Mouse (Mus musculus): ENCODE measurements around the gene Zfyve9. TPM values are rescaled to one million over a fixed set of nuclear protein-coding genes. Genes with fewer than 3 reads are reported as not detected.

Zfyve9 gene
- polyA plus RNA-seq, 1 experiment from 2014 or later = 6.3 TPM

- Histone ChIP-seq H3K4me1 (no peaks in the 10 kb centered on the region), H3K4me3 (no peak overlapping the region), H3K9me3 (no peaks in the 10 kb centered on the region), H3K27ac (no peak overlapping the region), H3K9ac (no peak overlapping the region), H3K36me3 (peaks cover 95% of the 10 kb centered on the region), H3K4me2 (no peak overlapping the region), H3K27me3 (no peaks in the 10 kb centered on the region)
- no peak for ATAC-seq (ENCODE audit: insufficient number of reproducible peaks, low FRiP score, low TSS enrichment, low read depth)
- 93% methylated on average over 9 of the region's 9 CpGs for WGBS
Observed at GRCm38 (mm10) chr4:108630096-108630495, 150.5 kb downstream of the Zfyve9 start.

- 92% methylated on average over 7 of the region's 7 CpGs for WGBS
- Histone ChIP-seq H3K4me2 (no peak overlapping the region), H3K9me3 (no peaks in the 10 kb centered on the region), H3K27ac (no peak overlapping the region), H3K36me3 (peaks cover 95% of the 10 kb centered on the region), H3K4me1 (no peaks in the 10 kb centered on the region), H3K27me3 (no peaks in the 10 kb centered on the region), H3K4me3 (no peak overlapping the region), H3K9ac (no peak overlapping the region)
- no peak for ATAC-seq (ENCODE audit: insufficient number of reproducible peaks, low FRiP score, low TSS enrichment, low read depth)
Observed at GRCm38 (mm10) chr4:108629363-108629880, 151.2 kb downstream of the Zfyve9 start.

- Histone ChIP-seq H3K9ac (no peak overlapping the region), H3K4me3 (no peak overlapping the region), H3K27ac (no peak overlapping the region), H3K9me3 (no peaks in the 10 kb centered on the region), H3K4me1 (no peaks in the 10 kb centered on the region), H3K4me2 (no peak overlapping the region), H3K36me3 (peaks cover 79% of the 10 kb centered on the region), H3K27me3 (no peaks in the 10 kb centered on the region)
- 79% methylated on average over 5 of the region's 5 CpGs for WGBS
- ATAC-seq (ENCODE audit: insufficient number of reproducible peaks, low FRiP score, low TSS enrichment, low read depth) = no peak
Observed at GRCm38 (mm10) chr4:108627066-108627465, 153.5 kb downstream of the Zfyve9 start.

- Histone ChIP-seq H3K27ac (no peak overlapping the region), H3K4me2 (no peak overlapping the region), H3K4me1 (peaks cover 16% of the 10 kb centered on the region), H3K9me3 (no peaks in the 10 kb centered on the region), H3K9ac (no peak overlapping the region), H3K36me3 (peaks cover 25% of the 10 kb centered on the region), H3K27me3 (no peaks in the 10 kb centered on the region), H3K4me3 (no peak overlapping the region)
- 96% methylated on average over 6 of the region's 6 CpGs for WGBS
- no peak for ATAC-seq (ENCODE audit: insufficient number of reproducible peaks, low FRiP score, low TSS enrichment, low read depth)
Observed at GRCm38 (mm10) chr4:108621504-108621903, 159.1 kb downstream of the Zfyve9 start.

GRCm38 (mm10) chr4:108620536-108620935 lies 160.1 kb downstream of the Zfyve9 start:
- WGBS = 14% methylated on average over 8 of the region's 8 CpGs
- H3K4me2 ChIP-seq = peak overlapping the region; percentile 82
- peak overlapping the region; percentile 85 for H3K4me3 ChIP-seq
- no peak for ATAC-seq (ENCODE audit: insufficient number of reproducible peaks, low FRiP score, low TSS enrichment, low read depth)
- peaks cover 15% of the 10 kb centered on the region for H3K36me3 ChIP-seq
- no peaks in the 10 kb centered on the region for H3K27me3 ChIP-seq
- no peaks in the 10 kb centered on the region for H3K9me3 ChIP-seq
- H3K4me1 ChIP-seq = peaks cover 16% of the 10 kb centered on the region
- H3K9ac ChIP-seq = peak overlapping the region; percentile 97
- peak overlapping the region; percentile 96 for H3K27ac ChIP-seq

GRCm38 (mm10) chr4:108619587-108620341 lies 160.8 kb downstream of the Zfyve9 start, which contains the start of gene Cc2d1b:
TSS of gene Cc2d1b (plus strand) at chr4:108619940.
- under 1% methylated on average over 78 of the region's 86 CpGs for WGBS
- H3K4me3 ChIP-seq = peak within 1 kb of the TSS; percentile 85
- H3K27me3 ChIP-seq = no peaks in the 10 kb centered on the region
- H3K9ac ChIP-seq = peak within 1 kb of the TSS; percentile 97
- ATAC-seq (ENCODE audit: insufficient number of reproducible peaks, low FRiP score, low TSS enrichment, low read depth) = peak; percentile 94
- H3K9me3 ChIP-seq = no peaks in the 10 kb centered on the region
- H3K27ac ChIP-seq = peak within 1 kb of the TSS; percentile 96
- peak within 1 kb of the TSS; percentile 82 for H3K4me2 ChIP-seq
- H3K4me1 ChIP-seq = peaks cover 16% of the 10 kb centered on the region
- peaks cover 10% of the 10 kb centered on the region for H3K36me3 ChIP-seq

GRCm38 (mm10) chr4:108619165-108619564 lies 161.4 kb downstream of the Zfyve9 start:
- peaks cover 16% of the 10 kb centered on the region for H3K4me1 ChIP-seq
- H3K9ac ChIP-seq = peak overlapping the region; percentile 97
- H3K36me3 ChIP-seq = peaks cover 4% of the 10 kb centered on the region
- no peaks in the 10 kb centered on the region for H3K27me3 ChIP-seq
- ATAC-seq (ENCODE audit: insufficient number of reproducible peaks, low FRiP score, low TSS enrichment, low read depth) = no peak; the same call in 1 of the 2 replicates
- peak overlapping the region; percentile 82 for H3K4me2 ChIP-seq
- H3K9me3 ChIP-seq = no peaks in the 10 kb centered on the region
- WGBS = 2% methylated on average over 10 of the region's 10 CpGs
- H3K4me3 ChIP-seq = peak overlapping the region; percentile 85
- peak overlapping the region; percentile 96 for H3K27ac ChIP-seq

- no peaks in the 10 kb centered on the region for H3K9me3 ChIP-seq
- H3K4me3 ChIP-seq = peak overlapping the region; percentile 85
- H3K4me2 ChIP-seq = 0 out of 2 replicates have a peak overlapping the region, but pooled peaks have one; percentile 82
- no peak overlapping the region for H3K9ac ChIP-seq
- ATAC-seq (ENCODE audit: insufficient number of reproducible peaks, low FRiP score, low TSS enrichment, low read depth) = no peak
- H3K4me1 ChIP-seq = peaks cover 16% of the 10 kb centered on the region
- peak overlapping the region; percentile 96 for H3K27ac ChIP-seq
- H3K36me3 ChIP-seq = 0 out of 2 replicates have a peak, but pooled peaks cover 3% of the 10 kb centered on the region
- no peaks in the 10 kb centered on the region for H3K27me3 ChIP-seq
- 66% methylated on average over 4 of the region's 4 CpGs for WGBS
Observed at GRCm38 (mm10) chr4:108618586-108618985, 162.0 kb downstream of the Zfyve9 start.

GRCm38 (mm10) chr4:108610935-108611334 lies 169.7 kb downstream of the Zfyve9 start:
- no peak overlapping the region for H3K9ac ChIP-seq
- H3K4me3 ChIP-seq = no peak overlapping the region
- no peak for ATAC-seq (ENCODE audit: insufficient number of reproducible peaks, low FRiP score, low TSS enrichment, low read depth)
- H3K4me2 ChIP-seq = no peak overlapping the region
- H3K4me1 ChIP-seq = no peaks in the 10 kb centered on the region
- no peak overlapping the region for H3K27ac ChIP-seq
- no peaks in the 10 kb centered on the region for H3K9me3 ChIP-seq
- no peaks in the 10 kb centered on the region for H3K27me3 ChIP-seq
- H3K36me3 ChIP-seq = peaks cover 9% of the 10 kb centered on the region; the same call in 1 of the 2 replicates
- 90% methylated on average over 5 of the region's 5 CpGs for WGBS

GRCm38 (mm10) chr4:108608651-108609050 lies 171.9 kb downstream of the Zfyve9 start:
- H3K4me3 ChIP-seq = no peak overlapping the region
- no peak for ATAC-seq (ENCODE audit: insufficient number of reproducible peaks, low FRiP score, low TSS enrichment, low read depth)
- WGBS = 85% methylated on average over 3 of the region's 3 CpGs
- peaks cover 25% of the 10 kb centered on the region for H3K36me3 ChIP-seq
- H3K9me3 ChIP-seq = no peaks in the 10 kb centered on the region
- H3K4me1 ChIP-seq = no peaks in the 10 kb centered on the region
- no peak overlapping the region for H3K9ac ChIP-seq
- no peak overlapping the region for H3K4me2 ChIP-seq
- no peak overlapping the region for H3K27ac ChIP-seq
- H3K27me3 ChIP-seq = no peaks in the 10 kb centered on the region

- peaks cover 52% of the 10 kb centered on the region for H3K36me3 ChIP-seq
- H3K9me3 ChIP-seq = no peaks in the 10 kb centered on the region
- no peak overlapping the region for H3K27ac ChIP-seq
- H3K4me1 ChIP-seq = no peaks in the 10 kb centered on the region
- H3K4me3 ChIP-seq = no peak overlapping the region
- H3K27me3 ChIP-seq = no peaks in the 10 kb centered on the region
- 95% methylated on average over 7 of the region's 7 CpGs for WGBS
- no peak overlapping the region for H3K9ac ChIP-seq
- no peak for ATAC-seq (ENCODE audit: insufficient number of reproducible peaks, low FRiP score, low TSS enrichment, low read depth)
- no peak overlapping the region for H3K4me2 ChIP-seq
Observed at GRCm38 (mm10) chr4:108601870-108602269, 178.7 kb downstream of the Zfyve9 start.

- WGBS = 82% methylated on average over 4 of the region's 4 CpGs
- Histone ChIP-seq H3K9me3 (no peaks in the 10 kb centered on the region), H3K4me1 (no peaks in the 10 kb centered on the region), H3K27ac (no peak overlapping the region), H3K9ac (no peak overlapping the region), H3K4me2 (no peak overlapping the region), H3K36me3 (peaks cover 25% of the 10 kb centered on the region), H3K27me3 (no peaks in the 10 kb centered on the region), H3K4me3 (no peak overlapping the region)
- ATAC-seq (ENCODE audit: insufficient number of reproducible peaks, low FRiP score, low TSS enrichment, low read depth) = no peak
Observed at GRCm38 (mm10) chr4:108598306-108598705, 182.3 kb downstream of the Zfyve9 start.
